ENCODE assay signal across 17 mouse cellular contexts in the genomic region with DNA sequence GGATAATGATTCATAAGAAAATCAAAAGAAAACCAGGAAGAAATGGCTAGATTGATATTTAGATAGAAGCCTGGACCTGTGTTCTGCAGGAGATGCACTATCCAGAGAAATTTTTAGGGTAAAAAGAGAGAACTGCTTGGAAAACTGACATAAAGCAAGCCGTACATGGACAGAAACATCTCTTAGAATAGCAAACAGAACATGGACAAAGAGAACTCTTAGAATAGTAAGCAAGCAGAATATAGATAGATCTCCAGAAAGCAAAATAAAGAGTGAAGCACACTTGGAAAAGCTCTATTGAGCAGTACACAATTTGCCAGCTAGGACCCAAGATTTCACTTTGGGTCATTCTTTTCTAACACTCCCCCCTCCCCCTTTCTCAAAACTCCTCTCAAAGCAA.
"Had no signal": no experiment of that assay in that cellular context is flagged by ENCODE, and none has a peak within 500 bp of the region (broad histone marks: within the 10 kb centered on the region; RNA-seq: fewer than 3 reads in every experiment).

No protein-coding gene starts in this region.

- ATAC-seq: liver, embryonic 12.5 days; liver, postnatal 0 days; lung, postnatal 0 days; midbrain, embryonic 13.5 days; midbrain, embryonic 15.5 days; midbrain, embryonic 16.5 days had no signal

- DNase-seq: left cerebral cortex, postnatal 4 days; liver; liver, embryonic 13.5 days; liver, postnatal 0 days; lung, adult 18-20 months; lung, adult 2 months; lung, embryonic 14.5 days; lung, postnatal 10 days; lung, postnatal 14 days; lung, postnatal 36 days; lung, postnatal 4 days; midbrain, embryonic 14.5 days had no signal
